In the genomic region with DNA sequence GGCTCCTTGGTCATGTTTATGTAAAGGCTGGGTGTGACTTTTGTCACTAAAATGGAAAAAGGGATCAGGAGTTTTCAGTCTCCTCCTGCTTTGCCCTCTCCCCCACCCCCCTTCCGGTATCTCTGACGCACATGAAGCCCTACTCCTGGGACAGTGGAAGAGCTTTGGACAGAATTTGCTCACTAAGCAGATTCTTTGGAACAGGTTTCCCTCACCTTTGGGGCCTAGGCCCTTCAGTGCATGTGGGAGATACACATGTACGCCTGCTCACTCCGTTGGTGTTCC, we compare ENCODE assay signal across 9 mouse cellular contexts. TPM values are rescaled to one million over a fixed set of nuclear protein-coding genes. Genes with fewer than 3 reads are reported as not detected.
A peak's percentile ranks its signal among the peaks of the same experiment; 100 is the strongest.
DNase-seq lines count a peak whose midpoint lies in the region; ATAC-seq and TF ChIP-seq lines count a peak whose summit lies in the region.
"Had no signal": no experiment of that assay in that cellular context is flagged by ENCODE, and none has a peak within 500 bp of the region (broad histone marks: within the 10 kb centered on the region; RNA-seq: fewer than 3 reads in every experiment).

No protein-coding gene starts in this region.

- in situ Hi-C loops in ES-E14 (cut with MboI; ENCODE audit: low sequenced_read_pairs in 2 of 2, unreplicated experiment in 2 of 2): no loop called here

- H3K4me1 ChIP-seq in ES-E14 (ENCODE audit: control insufficient read depth in 2 of 2, insufficient read depth in 2 of 2, low read length in 2 of 2, poor library complexity in 1 of 2): peaks cover 0 to 11% of the 10 kb centered on the region in 2 experiments; a peak in 2 of 4 replicates
- H3K4me1 ChIP-seq in intestine, embryonic 14.5 days (replicated peaks; ENCODE audit: control insufficient read depth, insufficient read depth, low read length): peaks cover 14% of the 10 kb centered on the region
- H3K4me1 ChIP-seq in lung, embryonic 15.5 days: peaks cover 22% of the 10 kb centered on the region

- no peak overlapping the region for H3K27ac ChIP-seq in ES-E14 (ENCODE audit: insufficient read depth, low read depth, low read length, poor library complexity, severe bottlenecking)
- H3K27ac ChIP-seq in intestine, embryonic 14.5 days (ENCODE audit: low read depth): 0 out of 2 replicates have a peak overlapping the region, but pooled peaks have one; percentile 3
- H3K27ac ChIP-seq in lung, embryonic 15.5 days: no peak overlapping the region

- no peaks in the 10 kb centered on the region for H3K27me3 ChIP-seq in intestine, embryonic 14.5 days (replicated peaks; ENCODE audit: control insufficient read depth, insufficient read depth, low read length)
- no peaks in the 10 kb centered on the region for H3K27me3 ChIP-seq in lung, embryonic 15.5 days

- 64% methylated on average over 4 of the region's 4 CpGs for WGBS in intestine, embryonic 14.5 days
- WGBS in lung, embryonic 15.5 days: 45% methylated on average over 4 of the region's 4 CpGs

- no peaks in the 10 kb centered on the region for H3K36me3 ChIP-seq in ES-E14 (ENCODE audit: control insufficient read depth, insufficient read depth, low read length, poor library complexity, severe bottlenecking)
- H3K36me3 ChIP-seq in intestine, embryonic 14.5 days (ENCODE audit: control insufficient read depth, insufficient read depth, low read length): no peaks in the 10 kb centered on the region
- H3K36me3 ChIP-seq in lung, embryonic 15.5 days: no peaks in the 10 kb centered on the region

- DNase-seq in ES-E14 (ENCODE audit: low read depth, low spot score): no peak
- DNase-seq in brain, adult 2 months (ENCODE audit: low read depth, low spot score): peak; percentile 38
- DNase-seq in intestine, embryonic 14.5 days (ENCODE audit: low spot score): no peak
- no peak for DNase-seq in spleen, adult 18-20 months
- no peak for DNase-seq in ovary, postnatal 36 days (ENCODE audit: low spot score)
- no peak for DNase-seq in adrenal gland, postnatal 36 days
- DNase-seq in right cerebral cortex, postnatal 4 days: no peak

- H3K4me2 ChIP-seq in intestine, embryonic 14.5 days (ENCODE audit: low read length): peak overlapping the region; percentile 67
- peak overlapping the region; percentile 60 for H3K4me2 ChIP-seq in lung, embryonic 15.5 days

- no peak for ATAC-seq in intestine, embryonic 14.5 days (replicated peaks; ENCODE audit: low FRiP score, low TSS enrichment, low read depth)
- no peak for ATAC-seq in lung, embryonic 15.5 days (ENCODE audit: borderline replicate concordance, extremely low read depth, low FRiP score, low TSS enrichment)

- H3K4me3 ChIP-seq in ES-E14 (ENCODE audit: insufficient read depth in 1 of 2, low read depth in 1 of 2, low read length in 2 of 2, poor library complexity in 1 of 2, severe bottlenecking in 1 of 2): no peak overlapping the region
- no peak overlapping the region for H3K4me3 ChIP-seq in intestine, embryonic 14.5 days (ENCODE audit: low read depth, low read length)
- peak overlapping the region; percentile 86; the same call in 1 of the 2 replicates for H3K4me3 ChIP-seq in lung, embryonic 15.5 days

- no peak overlapping the region for H3K9ac ChIP-seq in ES-E14 (ENCODE audit: insufficient read depth, low read depth, low read length, poor library complexity, severe bottlenecking)
- no peak overlapping the region for H3K9ac ChIP-seq in intestine, embryonic 14.5 days (ENCODE audit: low read length)
- no peak overlapping the region for H3K9ac ChIP-seq in lung, embryonic 15.5 days

- H3K9me3 ChIP-seq in ES-E14 (ENCODE audit: control insufficient read depth, insufficient read depth, low read depth, low read length): no peaks in the 10 kb centered on the region
- H3K9me3 ChIP-seq in intestine, embryonic 14.5 days (ENCODE audit: control insufficient read depth, low read length): no peaks in the 10 kb centered on the region
- no peaks in the 10 kb centered on the region for H3K9me3 ChIP-seq in lung, embryonic 15.5 days

TF ChIP-seq in ES-E14, 5 proteins besides CTCF, POLR2A, EP300 and RAD21:
- peak; percentile 36; the same call in 1 of the 2 replicates for TF ChIP-seq MAFK (IDR thresholded peaks at IDR 0.05; ENCODE audit: insufficient read depth, low read depth, low read length)
- no peak for TF ChIP-seq HCFC1 (IDR thresholded peaks at IDR 0.05; ENCODE audit: borderline replicate concordance, insufficient read depth, low read length)

RNA-seq across cellular contexts. Expression of a gene that starts 1.9 kb away (rescaled TPM):
- total RNA-seq in ES-E14 (2012; rRNA removed): 1.6 and 3.0 TPM in 2 replicates
- 2.8 and 3.3 TPM in 2 replicates for polyA plus RNA-seq in intestine, embryonic 14.5 days (2014; fragmentation: Nextera tagmentation; extraction: Ambion mirVana)
- polyA plus RNA-seq in lung, embryonic 15.5 days (2015; fragmentation: Nextera tagmentation; extraction: Ambion mirVana): 2.6 and 3.0 TPM in 2 replicates
- total RNA-seq in adrenal gland, postnatal 36 days (2021): 10 to 100 TPM; 57.7 to 63.8 TPM

RNA-seq across cellular contexts. Expression of a gene that starts 5.8 kb away (rescaled TPM):
- total RNA-seq in ES-E14 (2012; rRNA removed): 0.22 and 0.48 TPM in 2 replicates
- not detected in 2 replicates for polyA plus RNA-seq in intestine, embryonic 14.5 days (2014; fragmentation: Nextera tagmentation; extraction: Ambion mirVana)
- 0.19 and 0.26 TPM in 2 replicates for polyA plus RNA-seq in lung, embryonic 15.5 days (2015; fragmentation: Nextera tagmentation; extraction: Ambion mirVana)
- total RNA-seq in adrenal gland, postnatal 36 days (2021): not detected
- polyA plus RNA-seq: neural tube, embryonic 11.5 days had no signal

RNA-seq across cellular contexts. Expression of a gene that starts 9.1 kb away (rescaled TPM):
- 71.9 and 74.2 TPM in 2 replicates for total RNA-seq in ES-E14 (2012; rRNA removed)
- 35.2 and 38.7 TPM in 2 replicates for polyA plus RNA-seq in intestine, embryonic 14.5 days (2014; fragmentation: Nextera tagmentation; extraction: Ambion mirVana)
- polyA plus RNA-seq in lung, embryonic 15.5 days (2015; fragmentation: Nextera tagmentation; extraction: Ambion mirVana): 26.7 and 31.6 TPM in 2 replicates
- total RNA-seq in adrenal gland, postnatal 36 days (2021): 10 to 100 TPM; 86.4 to 90.3 TPM

RNA-seq across cellular contexts. Expression of a gene that starts 28.2 kb away (rescaled TPM):
- 3.8 and 5.7 TPM in 2 replicates for total RNA-seq in ES-E14 (2012; rRNA removed)
- 3.5 and 4.4 TPM in 2 replicates for polyA plus RNA-seq in intestine, embryonic 14.5 days (2014; fragmentation: Nextera tagmentation; extraction: Ambion mirVana)
- polyA plus RNA-seq in lung, embryonic 15.5 days (2015; fragmentation: Nextera tagmentation; extraction: Ambion mirVana): 15.7 and 15.8 TPM in 2 replicates
- total RNA-seq in adrenal gland, postnatal 36 days (2021): 1 to 10 TPM; 1.1 to 1.8 TPM

RNA-seq across cellular contexts. Expression of a gene that starts 34.1 kb away (rescaled TPM):
- 0.31 and 0.42 TPM in 2 replicates for total RNA-seq in ES-E14 (2012; rRNA removed)
- 1.1 and 1.4 TPM in 2 replicates for polyA plus RNA-seq in intestine, embryonic 14.5 days (2014; fragmentation: Nextera tagmentation; extraction: Ambion mirVana)
- 1.2 and 1.3 TPM in 2 replicates for polyA plus RNA-seq in lung, embryonic 15.5 days (2015; fragmentation: Nextera tagmentation; extraction: Ambion mirVana)
- total RNA-seq in adrenal gland, postnatal 36 days (2021): 1 to 10 TPM; 3.9 to 8.6 TPM

Comparison
In these comparisons a context has a peak if more than half of its experiments do, and no peak if none do; other contexts are left out.
1. RNA of a gene that starts 1.9 kb away (total RNA-seq): 57.7 to 63.8 TPM in adrenal gland, postnatal 36 days; 1.6 to 3.0 TPM in ES-E14; every median in the first group is over 10 times any median in the second.